Mouse (Mus musculus): ENCODE data around the gene Trpv1.

DNA sequence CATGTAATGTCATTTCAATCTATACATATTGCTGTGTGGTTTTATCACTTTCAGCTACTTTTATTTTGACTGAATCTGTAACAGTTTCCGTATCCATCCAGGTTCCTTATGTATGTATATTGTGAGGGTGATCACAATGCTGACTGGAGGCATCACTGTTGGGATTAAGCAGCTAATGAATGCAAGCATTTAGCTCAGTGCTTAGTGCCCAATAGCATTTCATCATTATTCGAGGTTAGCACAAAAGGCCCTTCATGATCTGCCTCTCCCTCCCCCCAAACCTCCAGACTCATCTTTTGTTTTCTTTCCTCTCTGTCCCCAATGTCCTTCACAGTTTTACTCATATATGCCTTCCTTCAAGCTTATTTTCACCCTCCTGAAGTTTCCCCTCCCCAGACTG is 69.0 kb downstream of the Trpv1 start:
- no peak for TF ChIP-seq CTCF (IDR thresholded peaks at IDR 0.05; ENCODE audit: insufficient read depth, low read depth, low read length)
- no peak for TF ChIP-seq POLR2A (IDR thresholded peaks at IDR 0.05; ENCODE audit: insufficient read depth, low read depth, low read length)

All from olfactory bulb, adult 2 months (tissue).